Mouse (Mus musculus) gastrocnemius, postnatal 36 days (tissue): ENCODE results near the gene Evi5. TPM values are rescaled to one million over a fixed set of nuclear protein-coding genes. Genes with fewer than 3 reads are reported as not detected.

Source experiments
- DNase-seq, 2 experiments: peaks; one replicate each; pipeline ENCODE4 v3.0.0; 2022
- intact Hi-C: fragments of 180-260 bp; cut with DNase I; formaldehyde crosslinking; loops from one replicate; pipeline ENCODE4 v1.15.1; 2025
- total RNA-seq, 2 experiments: library from RNA; stranded (reverse); gene quantifications; 2 replicates each; pipeline ENCODE4 v1.2.3; 2021

Gene Evi5
- total RNA-seq, 2 experiments from 2014 or later, result 14.1 to 14.3 TPM

GRCm38 (mm10) chr5:107722661-107723532, 152.0 kb downstream of the Evi5 start:
- intact Hi-C loops, result no loop called here
- DNase-seq, result peak in 1 of 2 experiments; percentile 28

- DNase-seq, result no peak
- intact Hi-C loops, result no loop called here
Observed at GRCm38 (mm10) chr5:107721638-107722011, 153.3 kb downstream of the Evi5 start.

GRCm38 (mm10) chr5:107720991-107721637, 153.8 kb downstream of the Evi5 start:
- DNase-seq, result no peak
- intact Hi-C loops, result no loop called here

GRCm38 (mm10) chr5:107720511-107720910, 154.4 kb downstream of the Evi5 start:
- intact Hi-C loops, result no loop called here
- no peak for DNase-seq

GRCm38 (mm10) chr5:107719786-107720185, 155.1 kb downstream of the Evi5 start:
- intact Hi-C loops, result no loop called here
- DNase-seq, result no peak

GRCm38 (mm10) chr5:107719209-107719608, 155.7 kb downstream of the Evi5 start:
- intact Hi-C loops, result no loop called here
- no peak for DNase-seq

GRCm38 (mm10) chr5:107717871-107718361, 157.0 kb downstream of the Evi5 start:
- DNase-seq, result no peak
- intact Hi-C loops, result no loop called here

- intact Hi-C loops, result no loop called here
Observed at GRCm38 (mm10) chr5:107711689-107712088, 163.2 kb downstream of the Evi5 start.

GRCm38 (mm10) chr5:107708124-107708797, 166.6 kb downstream of the Evi5 start:
- intact Hi-C loops, result no loop called here
- DNase-seq, result no peak

More at GRCm38 (mm10) chr5:107711689-107712088, 163.2 kb downstream of the Evi5 start:
- DNase-seq, result no peak

- intact Hi-C loops, result no loop called here
- DNase-seq, result no peak
Observed at GRCm38 (mm10) chr5:107706262-107706661, 168.6 kb downstream of the Evi5 start.

- intact Hi-C loops, result no loop called here
- DNase-seq, result no peak
Observed at GRCm38 (mm10) chr5:107705756-107706155, 169.2 kb downstream of the Evi5 start.

- intact Hi-C loops, result no loop called here
- DNase-seq, result no peak
Observed at GRCm38 (mm10) chr5:107703207-107703763, 171.6 kb downstream of the Evi5 start.

- DNase-seq, result no peak
- intact Hi-C loops, result no loop called here
Observed at GRCm38 (mm10) chr5:107701658-107702057, 173.2 kb downstream of the Evi5 start.

- intact Hi-C loops, result no loop called here
- DNase-seq, result no peak
Observed at GRCm38 (mm10) chr5:107700873-107701272, 174.0 kb downstream of the Evi5 start.

GRCm38 (mm10) chr5:107698888-107699287, 176.0 kb downstream of the Evi5 start:
- no peak for DNase-seq
- intact Hi-C loops, result no loop called here

GRCm38 (mm10) chr5:107695019-107695418, 179.9 kb downstream of the Evi5 start:
- intact Hi-C loops, result no loop called here
- no peak for DNase-seq

Other genes with a start within 250 kb of the Evi5 start
- gene Gfi1, start 149.1 kb downstream of the Evi5 start, total RNA-seq, result under 1 TPM in 1 of 2 experiments, not detected in 1; 0.54 TPM
- not detected for gene Ube2d2b, start 45.0 kb downstream of the Evi5 start, total RNA-seq
- 10 to 100 TPM; 28.8 to 36.7 TPM for gene Rpl5, start 25.4 kb upstream of the Evi5 start, total RNA-seq
- 10 to 100 TPM; 21.8 to 23.6 TPM for gene Fam69a, start 112.0 kb upstream of the Evi5 start, total RNA-seq
- gene Mtf2, start 190.6 kb upstream of the Evi5 start, total RNA-seq, result 10 to 100 TPM in 1 of 2 experiments, 1 to 10 TPM in 1; 7.9 to 11.3 TPM